Mouse (Mus musculus) heart, postnatal 0 days (tissue): Measurements from ENCODE around the gene Hid1. TPM values are rescaled to one million over a fixed set of nuclear protein-coding genes. Genes with fewer than 3 reads are reported as not detected.

Source experiments
- ATAC-seq: fragments of 200-750 bp; cut with Nextera tagmentation; 2 replicates; pipeline ENCODE4 v1.8.0; 2017; ENCODE audit warnings: low read depth, moderate number of reproducible peaks, moderate library complexity; ENCODE audit not compliant: insufficient read depth
- DNase-seq: peaks from one replicate; pipeline ENCODE4 v3.0.0-alpha.2; 2016; ENCODE audit warnings: low spot score
- H3K27ac ChIP-seq: fragments of 300-500 bp; sonication (generic); 2 replicates; pipeline ENCODE4 v1.5.1; 2014; ENCODE audit warnings: low read depth, mild to moderate bottlenecking
- H3K27me3 ChIP-seq: fragments of 300-500 bp; sonication (generic); 2 replicates; pipeline ENCODE4 v1.6.1; 2014; ENCODE audit warnings: low read length, mixed read lengths; ENCODE audit not compliant: control insufficient read depth, insufficient read depth
- H3K36me3 ChIP-seq: fragments of 300-500 bp; sonication (generic); replicated peaks from 2 replicates; pipeline ENCODE4 v1.6.1; 2014; ENCODE audit warnings: low read length, mixed read lengths; ENCODE audit not compliant: control insufficient read depth, insufficient read depth
- H3K4me1 ChIP-seq: fragments of 300-500 bp; sonication (generic); 2 replicates; pipeline ENCODE4 v1.6.1; 2014; ENCODE audit warnings: antibody characterized with exemption; ENCODE audit not compliant: control insufficient read depth, insufficient read depth
- H3K4me2 ChIP-seq: fragments of 300-500 bp; sonication (generic); 2 replicates; pipeline ENCODE4 v1.6.1; 2014; ENCODE audit warnings: low read depth, mild to moderate bottlenecking, low read length, moderate library complexity
- H3K4me3 ChIP-seq: fragments of 300-500 bp; sonication (generic); 2 replicates; pipeline ENCODE4 v1.5.1; 2014; ENCODE audit warnings: low read depth, low read length
- H3K9ac ChIP-seq: fragments of 300-500 bp; sonication (generic); replicated peaks from 2 replicates; pipeline ENCODE4 v1.6.1; 2014; ENCODE audit warnings: low read depth, low read length, mixed read lengths
- H3K9me3 ChIP-seq: fragments of 300-500 bp; sonication (generic); replicated peaks from 2 replicates; pipeline ENCODE4 v1.6.1; 2016; ENCODE audit warnings: low read length; ENCODE audit not compliant: control insufficient read depth
- CTCF ChIP-seq: IDR thresholded peaks from 2 replicates; pipeline ENCODE4 v1.5.1; 2016; ENCODE audit warnings: antibody characterized with exemption, control low read depth, low read depth
- EP300 ChIP-seq: IDR thresholded peaks from 2 replicates; pipeline ENCODE4 v1.6.1; 2016; ENCODE audit warnings: antibody characterized with exemption, low read depth
- WGBS: fragments of 180-500 bp; shearing (Covaris S2); extraction: QIAGEN DNeasy Blood & Tissue Kit; methylation state at CpG from one replicate; pipeline ENCODE4 v1.1.7; 2014; 5-methylcytosine and 5-hydroxymethylcytosine counted together
- polyA plus RNA-seq: library from polyadenylated mRNA; unstranded; fragments of >200 nt; fragmentation: Nextera tagmentation; extraction: Ambion mirVana; gene quantifications from 2 replicates; pipeline ENCODE4 v1.2.1, GENCODE M21; 2015
- total RNA-seq: library from RNA; depleted of rRNA; stranded (reverse); fragments of >200 nt; gene quantifications from 2 replicates; pipeline ENCODE4 v1.2.3, GENCODE M21; 2014; ENCODE audit warnings: low replicate concordance; rRNA removed

Hid1 gene
- total and polyA plus RNA-seq, 2 experiments from 2014 or later, result 5.4 to 11.9 TPM

DNA sequence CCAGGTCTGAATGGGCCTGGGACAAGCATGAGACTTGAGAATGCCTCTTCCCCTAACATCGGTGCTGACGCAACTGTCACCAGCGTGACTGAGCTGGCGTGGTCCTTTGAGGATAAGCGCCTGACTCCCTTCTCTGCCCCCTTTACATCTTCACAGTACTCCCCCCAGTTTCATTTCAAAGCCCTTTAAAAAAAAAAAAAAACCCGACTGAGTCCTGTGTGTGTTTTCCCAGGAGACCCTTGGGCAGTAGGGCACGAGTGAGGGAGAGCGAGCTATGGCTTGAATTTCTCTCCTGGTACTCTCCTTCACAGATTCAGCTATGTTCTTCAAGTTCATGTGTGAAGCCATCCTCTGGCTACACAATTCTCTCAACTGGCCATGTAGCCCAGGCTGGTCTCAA lies 69.4 kb downstream of the Hid1 start:
- no peak for ATAC-seq
- H3K4me2 ChIP-seq, result no peak overlapping the region
- H3K36me3 ChIP-seq, result no peaks in the 10 kb centered on the region
- H3K9me3 ChIP-seq, result no peaks in the 10 kb centered on the region
- TF ChIP-seq CTCF (no peak), EP300 (no peak)
- DNase-seq, result no peak
- WGBS, result 65% methylated on average over 8 of the region's 8 CpGs
- no peak overlapping the region for H3K4me3 ChIP-seq
- H3K9ac ChIP-seq, result no peak overlapping the region
- no peak overlapping the region for H3K27ac ChIP-seq
- no peaks in the 10 kb centered on the region; the same call in 1 of the 2 replicates for H3K4me1 ChIP-seq
- peaks cover 14% of the 10 kb centered on the region; the same call in 1 of the 2 replicates for H3K27me3 ChIP-seq

Other genes starting within 250 kb of the Hid1 start
- 0.15 and 3.3 TPM in 2 replicates for gene Cd300lf, start 233.8 kb downstream of the Hid1 start, total RNA-seq
- gene Cd300lf, start 233.8 kb downstream of the Hid1 start, polyA plus RNA-seq, result 0.63 and 0.96 TPM in 2 replicates
- gene Slc9a3r1, start 204.4 kb downstream of the Hid1 start, total RNA-seq, result 11.3 and 13.6 TPM in 2 replicates
- 12.3 and 14.2 TPM in 2 replicates for gene Slc9a3r1, start 204.4 kb downstream of the Hid1 start, polyA plus RNA-seq
- gene Tmem104, start 180.3 kb downstream of the Hid1 start, total RNA-seq, result 4.1 and 9.0 TPM in 2 replicates
- 6.0 and 6.4 TPM in 2 replicates for gene Tmem104, start 180.3 kb downstream of the Hid1 start, polyA plus RNA-seq
- gene Nat9, start 179.9 kb downstream of the Hid1 start, total RNA-seq, result 7.7 and 8.0 TPM in 2 replicates
- gene Nat9, start 179.9 kb downstream of the Hid1 start, polyA plus RNA-seq, result 21.1 and 21.6 TPM in 2 replicates
- gene Grin2c, start 100.5 kb downstream of the Hid1 start, total RNA-seq, result 0.15 and 1.6 TPM in 2 replicates
- gene Grin2c, start 100.5 kb downstream of the Hid1 start, polyA plus RNA-seq, result not detected in 2 replicates
- gene Fdxr, start 90.7 kb downstream of the Hid1 start, total RNA-seq, result 13.8 and 18.2 TPM in 2 replicates
- gene Fdxr, start 90.7 kb downstream of the Hid1 start, polyA plus RNA-seq, result 9.6 and 10.1 TPM in 2 replicates
- gene Fads6, start 70.1 kb downstream of the Hid1 start, total RNA-seq, result 2.9 and 3.5 TPM in 2 replicates
- 0.33 and 0.34 TPM in 2 replicates for gene Fads6, start 70.1 kb downstream of the Hid1 start, polyA plus RNA-seq
- gene Otop2, start 60.6 kb downstream of the Hid1 start, total RNA-seq, result 0.12 TPM in 1 of 2 replicates, not detected in the other
- not detected in 2 replicates for gene Otop2, start 60.6 kb downstream of the Hid1 start, polyA plus RNA-seq
- 0.31 TPM in 1 of 2 replicates, not detected in the other for gene Ush1g, start 45.7 kb downstream of the Hid1 start, total RNA-seq
- gene Ush1g, start 45.7 kb downstream of the Hid1 start, polyA plus RNA-seq, result 0.03 and 0.05 TPM in 2 replicates
- not detected in 2 replicates for gene Otop3, start 33.0 kb downstream of the Hid1 start, total RNA-seq
- not detected in 2 replicates for gene Otop3, start 33.0 kb downstream of the Hid1 start, polyA plus RNA-seq
- gene Cdr2l, start 14.2 kb upstream of the Hid1 start, total RNA-seq, result 23.1 and 26.7 TPM in 2 replicates
- 5.2 and 5.6 TPM in 2 replicates for gene Cdr2l, start 14.2 kb upstream of the Hid1 start, polyA plus RNA-seq
- 107 and 285 TPM in 2 replicates for gene Mrpl58, start 36.0 kb upstream of the Hid1 start, total RNA-seq
- 224 and 232 TPM in 2 replicates for gene Mrpl58, start 36.0 kb upstream of the Hid1 start, polyA plus RNA-seq
- 991 and 1,040 TPM in 2 replicates for gene Atp5h, start 52.2 kb upstream of the Hid1 start, total RNA-seq
- 4,106 and 4,345 TPM in 2 replicates for gene Atp5h, start 52.2 kb upstream of the Hid1 start, polyA plus RNA-seq
- 8.3 and 8.4 TPM in 2 replicates for gene Kctd2, start 52.4 kb upstream of the Hid1 start, total RNA-seq
- 15.1 and 15.6 TPM in 2 replicates for gene Kctd2, start 52.4 kb upstream of the Hid1 start, polyA plus RNA-seq
- not detected in 2 replicates for gene Trim80, start 72.8 kb upstream of the Hid1 start, total RNA-seq
- gene Trim80, start 72.8 kb upstream of the Hid1 start, polyA plus RNA-seq, result 0.18 and 0.26 TPM in 2 replicates
- 0.99 and 3.8 TPM in 2 replicates for gene Slc16a5, start 94.7 kb upstream of the Hid1 start, total RNA-seq
- gene Slc16a5, start 94.7 kb upstream of the Hid1 start, polyA plus RNA-seq, result 0.11 and 0.15 TPM in 2 replicates
- gene Armc7, start 107.9 kb upstream of the Hid1 start, total RNA-seq, result 1.8 and 8.7 TPM in 2 replicates
- 3.3 TPM in 2 replicates for gene Armc7, start 107.9 kb upstream of the Hid1 start, polyA plus RNA-seq
- gene Nt5c, start 124.1 kb upstream of the Hid1 start, total RNA-seq, result 24.5 and 28.0 TPM in 2 replicates
- 49.8 and 53.7 TPM in 2 replicates for gene Nt5c, start 124.1 kb upstream of the Hid1 start, polyA plus RNA-seq
- 433 and 473 TPM in 2 replicates for gene Jpt1, start 146.6 kb upstream of the Hid1 start, total RNA-seq
- gene Jpt1, start 146.6 kb upstream of the Hid1 start, polyA plus RNA-seq, result 496 and 503 TPM in 2 replicates
- gene Sumo2, start 168.5 kb upstream of the Hid1 start, total RNA-seq, result 320 and 327 TPM in 2 replicates
- 549 and 562 TPM in 2 replicates for gene Sumo2, start 168.5 kb upstream of the Hid1 start, polyA plus RNA-seq
- 32.3 and 102 TPM in 2 replicates for gene Nup85, start 196.7 kb upstream of the Hid1 start, total RNA-seq
- gene Nup85, start 196.7 kb upstream of the Hid1 start, polyA plus RNA-seq, result 33.9 and 40.8 TPM in 2 replicates
- 53.1 and 56.7 TPM in 2 replicates for gene Mrps7, start 236.2 kb upstream of the Hid1 start, total RNA-seq
- gene Mrps7, start 236.2 kb upstream of the Hid1 start, polyA plus RNA-seq, result 85.1 and 86.4 TPM in 2 replicates
- 11.8 and 24.0 TPM in 2 replicates for gene Gga3, start 236.3 kb upstream of the Hid1 start, total RNA-seq
- gene Gga3, start 236.3 kb upstream of the Hid1 start, polyA plus RNA-seq, result 7.0 and 7.2 TPM in 2 replicates
- gene Mif4gd, start 245.2 kb upstream of the Hid1 start, total RNA-seq, result 31.5 and 38.4 TPM in 2 replicates
- gene Mif4gd, start 245.2 kb upstream of the Hid1 start, polyA plus RNA-seq, result 34.1 and 34.5 TPM in 2 replicates